Mouse (Mus musculus) MEL (cell line): ENCODE measurements around the gene 1700014D04Rik. TPM values are rescaled to one million over a fixed set of nuclear protein-coding genes. Genes with fewer than 3 reads are reported as not detected.
"Not testable (repeated sequence)": the region's sequence is repeated elsewhere in the genome, so short reads cannot be mapped to it uniquely, and the experiment has no call there.

ENCODE experiments used
- DNase-seq: peaks from one replicate; pipeline ENCODE4 v3.0.0; 2011; ENCODE audit warnings: low read depth, low spot score
- H3K27ac ChIP-seq: 2 replicates; pipeline ENCODE4 v1.5.1; 2012; ENCODE audit warnings: low read depth, mild to moderate bottlenecking, control low read depth, low read length, moderate library complexity; ENCODE audit not compliant: control insufficient read depth
- H3K27me3 ChIP-seq, 2 experiments: fragments of 150-350 bp in 1 of 2; sonication (generic) in 1 of 2; 2 replicates each; pipeline ENCODE4 v1.6.1; 2012; ENCODE audit warnings: low read length in 2 of 2, mild to moderate bottlenecking in 2 of 2, improper control_type of control experiment in 1 of 2, moderate library complexity in 1 of 2; ENCODE audit not compliant: insufficient read depth in 2 of 2, control insufficient read depth in 1 of 2
- H3K36me3 ChIP-seq, 2 experiments: 2 replicates each; pipeline ENCODE4 v1.6.1; 2012 to 2014; ENCODE audit warnings: low read length in 2 of 2, improper control_type of control experiment in 1 of 2, inconsistent platforms in 1 of 2, mild to moderate bottlenecking in 1 of 2; ENCODE audit not compliant: insufficient read depth in 2 of 2, control insufficient read depth in 1 of 2
- H3K4me1 ChIP-seq, 2 experiments: fragments of 150-350 bp in 1 of 2; sonication (generic) in 1 of 2; 2 replicates each; pipeline ENCODE4 v1.6.1; 2012; ENCODE audit warnings: low read length in 2 of 2, improper control_type of control experiment in 1 of 2, mild to moderate bottlenecking in 1 of 2; ENCODE audit not compliant: insufficient read depth in 2 of 2, control insufficient read depth in 1 of 2
- H3K4me3 ChIP-seq, 2 experiments: fragments of 150-350 bp in 1 of 2; sonication (generic) in 1 of 2; 2 replicates each; pipeline ENCODE4 v1.5.1; 2012; ENCODE audit warnings: low read depth in 2 of 2, low read length in 2 of 2, mild to moderate bottlenecking in 2 of 2, moderate library complexity in 2 of 2, control low read depth in 1 of 2, improper control_type of control experiment in 1 of 2; ENCODE audit not compliant: control insufficient read depth in 1 of 2, insufficient read depth in 1 of 2
- H3K79me2 ChIP-seq: 2 replicates; pipeline ENCODE4 v1.6.1; 2012; ENCODE audit warnings: mild to moderate bottlenecking, low read length, moderate library complexity; ENCODE audit not compliant: control insufficient read depth, poor library complexity, insufficient read depth
- H3K9ac ChIP-seq: 2 replicates; pipeline ENCODE4 v1.6.1; 2012; ENCODE audit warnings: low read depth, mild to moderate bottlenecking, control low read depth, low read length, moderate library complexity; ENCODE audit not compliant: control insufficient read depth, poor library complexity, severe bottlenecking
- H3K9me3 ChIP-seq: fragments of 150-350 bp; sonication (generic); replicated peaks from 2 replicates; pipeline ENCODE4 v1.6.1; 2012; ENCODE audit warnings: mild to moderate bottlenecking, low read length, improper control_type of control experiment, moderate library complexity; ENCODE audit not compliant: insufficient read depth
- BHLHE40 ChIP-seq: IDR thresholded peaks from 2 replicates; pipeline ENCODE4 v1.6.1; 2012; ENCODE audit warnings: low read depth, mild to moderate bottlenecking, inconsistent platforms, low read length, improper control_type of control experiment, borderline replicate concordance
- CHD2 ChIP-seq: IDR thresholded peaks from 2 replicates; pipeline ENCODE4 v1.6.1; 2011; ENCODE audit warnings: low read length, improper control_type of control experiment
- E2F4 ChIP-seq: IDR thresholded peaks from 2 replicates; pipeline ENCODE4 v1.6.1; 2011; ENCODE audit warnings: low read depth, low read length, improper control_type of control experiment, borderline replicate concordance
- GABPA ChIP-seq: IDR thresholded peaks from 2 replicates; pipeline ENCODE4 v1.6.1; 2012; ENCODE audit warnings: low read depth, mild to moderate bottlenecking, inconsistent platforms, low read length, improper control_type of control experiment, moderate library complexity
- HCFC1 ChIP-seq: IDR thresholded peaks from 2 replicates; pipeline ENCODE4 v1.6.1; 2012; ENCODE audit warnings: low read depth, mild to moderate bottlenecking, inconsistent platforms, low read length, improper control_type of control experiment, moderate library complexity
- JUND ChIP-seq: IDR thresholded peaks from 2 replicates; pipeline ENCODE4 v1.6.1; 2011; ENCODE audit warnings: low read depth, mild to moderate bottlenecking, improper control_type of control experiment, low read length
- KAT2A ChIP-seq: conservative IDR thresholded peaks from 2 replicates; pipeline ENCODE4 v1.6.1; 2012; ENCODE audit warnings: low read depth, low read length, improper control_type of control experiment, inconsistent platforms
- MAX ChIP-seq: IDR thresholded peaks from 2 replicates; pipeline ENCODE4 v1.6.1; 2011; ENCODE audit warnings: low read length, improper control_type of control experiment
- MAZ ChIP-seq: IDR thresholded peaks from 2 replicates; pipeline ENCODE4 v1.6.1; 2012; ENCODE audit warnings: low read depth, mild to moderate bottlenecking, inconsistent platforms, low read length, improper control_type of control experiment
- MEF2A ChIP-seq: IDR thresholded peaks from 2 replicates; pipeline ENCODE4 v1.6.1; 2014; ENCODE audit warnings: low read depth, mild to moderate bottlenecking, inconsistent platforms, low read length, improper control_type of control experiment; ENCODE audit not compliant: poor library complexity, insufficient replicate concordance, severe bottlenecking; ENCODE audit errors: extremely low read depth
- MXI1 ChIP-seq: IDR thresholded peaks from 2 replicates; pipeline ENCODE4 v1.6.1; 2011; ENCODE audit warnings: mild to moderate bottlenecking, low read depth, low read length, improper control_type of control experiment
- MYB ChIP-seq: IDR thresholded peaks from 2 replicates; pipeline ENCODE4 v1.6.1; 2011; ENCODE audit warnings: mild to moderate bottlenecking, low read depth, low read length, improper control_type of control experiment
- NELFE ChIP-seq: IDR thresholded peaks from 2 replicates; pipeline ENCODE4 v1.6.1; 2011; ENCODE audit warnings: low read depth, low read length, improper control_type of control experiment
- NRF1 ChIP-seq: IDR thresholded peaks from 2 replicates; pipeline ENCODE4 v1.6.1; 2014; ENCODE audit warnings: low read depth, mild to moderate bottlenecking, inconsistent platforms, low read length, improper control_type of control experiment, moderate library complexity; ENCODE audit not compliant: poor library complexity, insufficient read depth, severe bottlenecking
- POLR2AphosphoS5 ChIP-seq: IDR thresholded peaks from 2 replicates; pipeline ENCODE4 v1.6.1; 2012; ENCODE audit warnings: low read depth, borderline replicate concordance, mild to moderate bottlenecking, inconsistent platforms, low read length, moderate library complexity, mixed read lengths
- TCF12 ChIP-seq: IDR thresholded peaks from 2 replicates; pipeline ENCODE4 v1.6.1; 2014; ENCODE audit warnings: low read depth, mild to moderate bottlenecking, inconsistent platforms, low read length, improper control_type of control experiment, moderate library complexity
- USF1 ChIP-seq: IDR thresholded peaks from 2 replicates; pipeline ENCODE4 v1.6.1; 2014; ENCODE audit warnings: low read depth, mild to moderate bottlenecking, inconsistent platforms, low read length, improper control_type of control experiment, moderate library complexity
- ZNF384 ChIP-seq: IDR thresholded peaks from 2 replicates; pipeline ENCODE4 v1.6.1; 2012; ENCODE audit warnings: low read depth, mild to moderate bottlenecking, inconsistent platforms, low read length, improper control_type of control experiment
- polyA plus RNA-seq, 2 experiments: library from polyadenylated mRNA; stranded (reverse) in 1 of 2; unstranded in 1 of 2; fragments of >175 nt in 1 of 2; fragments of >200 nt in 1 of 2; gene quantifications; 2 replicates each; pipeline versions ENCODE4 v1.2.1 to v1.2.4; 2012; ENCODE audit warnings: low replicate concordance in 2 of 2, low read depth in 1 of 2; ENCODE audit not compliant: insufficient read length in 2 of 2, insufficient read depth in 1 of 2, missing spikeins in 1 of 2
- total RNA-seq: library from RNA; depleted of rRNA; stranded (reverse); fragments of 300-350 nt; gene quantifications from 2 replicates; pipeline ENCODE4 v1.2.3, GENCODE M21; 2012

1700014D04Rik gene
- total and polyA plus RNA-seq, 3 experiments: 0.06 TPM; not detected in 2

GRCm38 (mm10) chr13:59713710-59714109, 32.8 kb downstream of the 1700014D04Rik start:
- Histone ChIP-seq H3K27ac (no peak overlapping the region), H3K27me3 (peaks cover 2 to 8% of the 10 kb centered on the region in 2 experiments; a peak in 3 of 4 replicates), H3K36me3 (no peaks in the 10 kb centered on the region), H3K79me2 (no peaks in the 10 kb centered on the region), H3K4me1 (no peaks in the 10 kb centered on the region), H3K9me3 (no peaks in the 10 kb centered on the region), H3K4me3 (no peak overlapping the region), H3K9ac (no peak overlapping the region)
- DNase-seq: no peak
- no peak for TF ChIP-seq BHLHE40
- no peak for TF ChIP-seq MAX
- no peak for TF ChIP-seq TCF12
- no peak for TF ChIP-seq HCFC1
- TF ChIP-seq POLR2AphosphoS5: no peak
- no peak for TF ChIP-seq MXI1
- TF ChIP-seq ZNF384: no peak
- no peak for TF ChIP-seq USF1
- no peak for TF ChIP-seq MEF2A
- no peak for TF ChIP-seq MYB
- no peak for TF ChIP-seq E2F4
- TF ChIP-seq CHD2: no peak
- no peak for TF ChIP-seq NELFE
- TF ChIP-seq JUND: no peak
- no peak for TF ChIP-seq GABPA
- TF ChIP-seq NRF1: no peak
- TF ChIP-seq MAZ: no peak
- no peak for TF ChIP-seq KAT2A

DNA sequence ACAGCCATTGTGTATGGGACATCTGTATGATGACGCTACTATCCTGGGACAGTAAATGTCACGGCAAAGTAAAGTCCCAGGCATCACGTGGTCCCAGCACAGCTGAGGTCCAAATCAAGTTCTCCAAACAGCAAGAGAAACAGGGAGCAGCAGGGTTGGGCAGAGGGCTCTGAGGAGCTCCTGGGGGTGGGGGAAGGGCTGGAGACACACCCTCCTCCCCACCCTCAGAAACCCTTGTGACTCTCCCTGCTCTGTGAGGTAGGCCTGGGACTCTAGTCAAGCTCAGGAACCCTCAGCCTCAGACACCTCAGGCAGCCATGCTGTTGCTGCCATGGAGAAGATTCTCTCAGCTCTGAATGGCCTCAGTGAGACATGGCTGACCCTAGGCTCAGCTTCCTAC, 34.6 kb downstream of the 1700014D04Rik start, which contains the start of gene Spata31d1b:
Gene Spata31d1b, plus strand, starts transcription at position 301 of the 400 bp plus-strand sequence.
- not testable (repeated sequence) for H3K4me1 ChIP-seq, H3K27me3 ChIP-seq, H3K4me3 ChIP-seq, H3K79me2 ChIP-seq, H3K36me3 ChIP-seq, DNase-seq, H3K9ac ChIP-seq, H3K27ac ChIP-seq, H3K9me3 ChIP-seq
